Mouse (Mus musculus) kidney, embryonic 16.5 days (tissue): ENCODE measurements around the gene Reg3d. TPM values are rescaled to one million over a fixed set of nuclear protein-coding genes. Genes with fewer than 3 reads are reported as not detected.

ENCODE experiments used
- ATAC-seq: fragments of 200-750 bp; cut with Nextera tagmentation; 2 replicates; pipeline ENCODE4 v1.8.0; 2017; ENCODE audit warnings: moderate TSS enrichment; ENCODE audit not compliant: low FRiP score, low TSS enrichment
- H3K27ac ChIP-seq: fragments of 300-500 bp; sonication (generic); 2 replicates; pipeline ENCODE4 v1.5.1; 2014; ENCODE audit warnings: low read length
- H3K27me3 ChIP-seq: fragments of 300-500 bp; sonication (generic); 2 replicates; pipeline ENCODE4 v1.6.1; 2014; ENCODE audit warnings: low read length, control low read depth, mixed read lengths; ENCODE audit not compliant: insufficient read depth
- H3K36me3 ChIP-seq: fragments of 300-500 bp; sonication (generic); 2 replicates; pipeline ENCODE4 v1.6.1; 2014; ENCODE audit warnings: low read length, control low read depth, mixed read lengths; ENCODE audit not compliant: insufficient read depth
- H3K4me1 ChIP-seq: fragments of 300-500 bp; sonication (generic); 2 replicates; pipeline ENCODE4 v1.6.1; 2014; ENCODE audit warnings: low read length, control low read depth, mixed read lengths; ENCODE audit not compliant: insufficient read depth
- H3K4me2 ChIP-seq: fragments of 300-500 bp; sonication (generic); replicated peaks from 2 replicates; pipeline ENCODE4 v1.6.1; 2014; ENCODE audit warnings: low read depth, low read length
- H3K4me3 ChIP-seq: fragments of 300-500 bp; sonication (generic); 2 replicates; pipeline ENCODE4 v1.5.1; 2014; ENCODE audit warnings: mild to moderate bottlenecking, low read length
- H3K9ac ChIP-seq: fragments of 300-500 bp; sonication (generic); replicated peaks from 2 replicates; pipeline ENCODE4 v1.6.1; 2014; ENCODE audit warnings: low read length
- H3K9me3 ChIP-seq: fragments of 300-500 bp; sonication (generic); 2 replicates; pipeline ENCODE4 v1.6.1; 2016; ENCODE audit warnings: low read length, control low read depth
- WGBS: fragments of 180-500 bp; shearing (Covaris S2); extraction: QIAGEN DNeasy Blood & Tissue Kit; methylation state at CpG from one replicate; pipeline ENCODE4 v1.1.7; 2014; 5-methylcytosine and 5-hydroxymethylcytosine counted together
- polyA plus RNA-seq: library from polyadenylated mRNA; unstranded; fragments of >200 nt; fragmentation: Nextera tagmentation; extraction: Ambion mirVana; gene quantifications from 2 replicates; pipeline ENCODE4 v1.2.1, GENCODE M21; 2015

Gene Reg3d
- polyA plus RNA-seq, 1 experiment from 2014 or later = not detected

- Histone ChIP-seq H3K4me3 (no peak overlapping the region), H3K9ac (no peak overlapping the region), H3K9me3 (no peaks in the 10 kb centered on the region), H3K4me2 (no peak overlapping the region), H3K36me3 (no peaks in the 10 kb centered on the region), H3K27ac (no peak overlapping the region), H3K4me1 (no peaks in the 10 kb centered on the region), H3K27me3 (no peaks in the 10 kb centered on the region)
- no peak for ATAC-seq
- 40% methylated on average over 7 of the region's 7 CpGs for WGBS
These were observed 46.6 kb downstream of the Reg3d start for GRCm38 (mm10) chr6:78331919-78332569.

GRCm38 (mm10) chr6:78329166-78329565 lies 49.5 kb downstream of the Reg3d start:
- no peak for ATAC-seq
- no peak overlapping the region for H3K27ac ChIP-seq
- H3K9me3 ChIP-seq = no peaks in the 10 kb centered on the region
- no peak overlapping the region for H3K9ac ChIP-seq
- H3K4me2 ChIP-seq = no peak overlapping the region
- H3K4me3 ChIP-seq = no peak overlapping the region
- H3K4me1 ChIP-seq = no peaks in the 10 kb centered on the region
- 70% methylated on average over 2 of the region's 2 CpGs for WGBS
- H3K36me3 ChIP-seq = no peaks in the 10 kb centered on the region
- no peaks in the 10 kb centered on the region for H3K27me3 ChIP-seq

- ATAC-seq = no peak
- Histone ChIP-seq H3K27ac (no peak overlapping the region), H3K36me3 (no peaks in the 10 kb centered on the region), H3K4me3 (no peak overlapping the region), H3K9ac (no peak overlapping the region), H3K9me3 (no peaks in the 10 kb centered on the region), H3K4me1 (no peaks in the 10 kb centered on the region), H3K4me2 (no peak overlapping the region), H3K27me3 (no peaks in the 10 kb centered on the region)
These were observed 50.9 kb downstream of the Reg3d start for GRCm38 (mm10) chr6:78327798-78328197.

Other genes with a start within 250 kb of the Reg3d start
- not detected in 2 replicates for gene Reg3b, start 8.2 kb downstream of the Reg3d start, polyA plus RNA-seq
- not detected in 2 replicates for gene Reg3a, start 1.8 kb upstream of the Reg3d start, polyA plus RNA-seq
- not detected in 2 replicates for gene Reg2, start 16.8 kb upstream of the Reg3d start, polyA plus RNA-seq
- not detected in 2 replicates for gene Reg1, start 43.8 kb upstream of the Reg3d start, polyA plus RNA-seq
- not detected in 2 replicates for gene Reg3g, start 90.0 kb upstream of the Reg3d start, polyA plus RNA-seq